Mouse (Mus musculus) hindbrain, embryonic 10.5 days (tissue): ENCODE measurements around the gene Phf2. TPM values are rescaled to one million over a fixed set of nuclear protein-coding genes. Genes with fewer than 3 reads are reported as not detected.

Experiments
- polyA plus RNA-seq: library from polyadenylated mRNA; unstranded; fragments of >200 nt; fragmentation: Nextera tagmentation; extraction: Ambion mirVana; gene quantifications from 2 replicates; pipeline ENCODE4 v1.2.1, GENCODE M21; 2016

The Phf2 gene
- polyA plus RNA-seq, 1 experiment from 2014 or later = 8.7 TPM

Other genes with a start within 250 kb of the Phf2 start
- gene Ptpdc1, start 245.5 kb downstream of the Phf2 start, polyA plus RNA-seq = 7.6 and 9.6 TPM in 2 replicates
- gene Barx1, start 208.1 kb downstream of the Phf2 start, polyA plus RNA-seq = 2.9 TPM in 2 replicates
- gene Fam120a, start 96.9 kb upstream of the Phf2 start, polyA plus RNA-seq = 11.9 and 13.7 TPM in 2 replicates